Mouse (Mus musculus) embryonic stem cell, embryonic (primary cell): ENCODE results near the gene Ccdc124.

Source experiments
- CTCF ChIA-PET, 4 experiments: fragments of 300-600 bp in 2 of 4; fragments of 350-600 bp in 2 of 4; sonication (Branson Sonifier 250); formaldehyde crosslinking; loops; one replicate each; lab custom pipeline; 2022; ENCODE audit warnings: inconsistent platforms in 2 of 4; lab: Charles Lee
- POLR2A ChIA-PET, 4 experiments: fragments of 300-600 bp in 2 of 4; fragments of 350-600 bp in 2 of 4; sonication (Branson Sonifier 250); formaldehyde crosslinking; loops; one replicate each; lab custom pipeline; 2022; ENCODE audit warnings: antibody characterized with exemption in 4 of 4, inconsistent platforms in 1 of 4; lab: Charles Lee

The Ccdc124 gene

DNA sequence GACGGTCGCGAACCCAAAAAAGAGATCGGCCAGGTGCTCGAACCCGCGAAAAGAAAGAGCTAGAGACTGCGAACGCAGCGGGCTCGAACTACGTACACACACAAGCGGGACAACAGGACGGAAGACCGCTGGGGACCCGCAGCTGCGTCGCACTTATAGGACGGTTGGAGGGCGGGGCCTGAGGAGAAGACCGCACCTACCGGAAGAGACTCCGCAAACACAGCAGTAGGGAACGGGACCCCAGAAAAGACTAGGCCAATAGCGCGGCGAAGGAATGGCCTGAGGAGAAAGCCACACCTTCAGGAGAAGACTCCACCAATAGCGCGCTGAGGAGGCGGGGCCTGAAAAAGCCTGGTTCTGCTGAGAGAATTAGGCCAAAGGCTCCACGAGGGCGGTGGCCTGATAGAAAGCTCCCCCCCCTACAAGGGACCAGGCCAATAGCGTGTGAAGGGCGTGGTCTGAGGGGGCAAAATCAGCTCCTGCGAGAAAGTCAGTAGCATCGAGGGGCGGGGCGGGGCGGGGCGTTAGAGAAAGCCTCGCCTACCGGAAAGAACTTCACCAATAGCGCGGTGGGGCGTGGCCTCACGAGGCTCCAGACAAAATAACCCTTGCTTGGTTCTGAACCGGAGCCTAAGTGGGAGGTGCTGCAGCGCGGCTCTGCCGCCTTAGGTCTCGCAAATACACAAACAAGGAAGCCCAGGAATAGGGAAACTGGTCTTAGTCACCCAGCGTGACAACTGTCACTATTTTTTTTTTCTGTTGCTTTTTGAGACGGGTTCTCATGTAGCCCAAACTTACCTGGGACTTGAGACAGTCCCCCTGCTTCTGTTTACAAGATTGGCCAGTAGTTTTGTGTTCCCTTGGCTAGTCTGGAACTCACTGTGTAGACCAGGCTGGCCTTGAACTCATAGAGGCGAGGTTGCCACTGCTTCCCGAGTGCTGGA is 34.1 kb downstream of the Ccdc124 start, which contains the start of gene Arrdc2:
Gene Arrdc2 (minus strand): TSS at position 313 of the 944 bp plus-strand sequence.
- ChIA-PET POLR2A (interaction anchor here (0.5 to 12.1 kb wide), 277 partner anchors 8 to 1017 kb away, joined by 3 to 391 read pairs (median 5); partner anchors contain the start of genes Lsm4 (in 4 of the 4), Mpv17l2 (in 4 of the 4), Gm3336 (in 3 of the 4) and Iqcn (in 3 of the 4)), CTCF (interaction anchor here (0.6 to 6.6 kb wide), 85 partner anchors 9 to 682 kb away, joined by 3 to 92 read pairs (median 6); partner anchors contain the start of genes Gm3336 (in 3 of the 4), Lsm4 (in 2 of the 4), Jund (in 1 of the 4) and Klhl26 (in 1 of the 4))

DNA sequence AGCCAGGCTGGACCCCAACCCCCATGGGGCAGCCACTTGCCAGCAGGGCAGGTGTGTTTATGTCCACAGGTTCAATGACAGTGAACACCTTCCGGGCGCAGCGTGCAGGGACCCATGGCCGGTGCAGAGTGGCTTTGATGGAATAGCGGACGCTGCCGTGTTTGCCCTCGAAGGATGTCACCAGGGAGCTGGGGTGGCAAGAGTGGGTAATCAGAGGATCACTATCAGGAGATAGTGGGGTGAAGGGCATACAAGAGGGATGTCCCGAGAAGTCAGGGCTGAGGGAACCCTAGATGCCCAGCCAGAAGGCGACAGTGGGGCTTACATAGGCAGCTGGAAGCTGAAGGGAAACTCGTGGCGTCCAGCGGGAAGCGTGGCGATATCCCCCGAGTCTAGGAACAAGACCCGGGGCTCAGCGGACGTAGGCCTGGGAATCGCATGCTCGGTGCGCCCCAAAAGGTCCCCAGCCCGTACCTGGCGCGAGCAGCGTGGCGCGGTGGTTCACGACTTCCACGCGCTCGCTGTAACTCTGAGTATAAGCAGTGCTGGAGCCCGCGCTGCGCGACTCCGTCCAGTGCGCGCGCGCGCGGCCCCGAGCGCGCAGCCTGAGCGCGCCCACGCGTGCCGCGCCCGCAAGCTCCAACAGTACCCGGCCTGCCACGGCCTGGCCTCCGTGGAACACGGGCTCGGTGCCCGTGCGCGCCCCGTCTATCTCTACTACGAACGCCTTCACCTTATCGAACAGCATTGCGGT is 34.9 kb downstream of the Ccdc124 start:
- ChIA-PET CTCF (interaction anchor here (0.5 to 6.6 kb wide), 72 partner anchors 10 to 683 kb away, joined by 3 to 92 read pairs (median 6); partner anchors contain the start of genes Gm3336 (in 2 of the 4), Jund (in 1 of the 4), Klhl26 (in 1 of the 4) and Lsm4 (in 1 of the 4)), POLR2A (interaction anchor here (0.6 to 12.1 kb wide), 243 partner anchors 10 to 1016 kb away, joined by 3 to 391 read pairs (median 6); partner anchors contain the start of genes Lsm4 (in 4 of the 4), Mpv17l2 (in 4 of the 4), Gm3336 (in 3 of the 4) and Iqcn (in 3 of the 4))

DNA sequence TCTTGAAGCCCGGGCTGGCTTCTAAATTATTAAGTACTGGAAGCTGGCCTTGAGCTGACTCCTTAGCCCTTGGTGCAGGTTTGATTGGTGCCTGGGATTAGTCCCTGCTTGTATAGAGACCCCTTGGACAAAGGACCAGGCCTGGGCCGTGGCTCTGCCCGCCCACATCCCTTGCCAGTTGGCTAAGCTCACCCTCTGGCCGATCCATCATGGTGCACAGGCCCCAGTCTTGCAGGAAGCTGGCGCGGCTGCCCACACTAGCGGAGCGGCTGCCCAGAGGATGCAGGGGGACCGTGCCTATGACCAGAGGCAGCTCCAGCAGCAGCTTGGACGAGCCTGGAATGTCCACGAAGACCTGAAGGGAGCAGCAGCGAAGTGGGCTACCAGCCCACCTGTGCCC is 37.1 kb downstream of the Ccdc124 start:
- POLR2A ChIA-PET, result interaction anchor here in 3 of 4 experiments (0.9 to 4.8 kb wide), 25 partner anchors 8 to 331 kb away, joined by 3 to 36 read pairs (median 4); partner anchors contain the start of genes Jund (in 1 of the 3), Mast3 (in 1 of the 3), Mpv17l2 (in 1 of the 3) and Pik3r2 (in 1 of the 3)

DNA sequence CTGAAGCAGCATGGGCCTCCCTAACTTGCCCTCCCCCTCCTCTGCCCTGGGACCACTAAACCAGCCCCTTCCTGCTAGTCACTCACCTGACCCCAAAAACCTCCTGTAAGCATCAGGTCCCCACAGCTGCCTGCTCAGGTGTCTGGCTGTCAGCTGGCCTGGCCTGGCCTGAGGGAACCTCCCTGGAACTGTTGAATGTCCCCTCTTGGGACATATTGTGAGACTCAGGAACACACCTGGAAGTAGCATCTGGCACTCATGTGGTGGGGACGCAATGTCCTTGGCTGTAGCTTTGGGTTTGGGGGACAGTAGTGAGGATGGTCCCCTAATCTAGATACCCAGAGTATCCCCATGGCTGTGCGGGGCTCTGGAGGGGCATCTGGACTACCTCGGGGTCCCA is 39.7 kb downstream of the Ccdc124 start:
- POLR2A ChIA-PET, result interaction anchor here in 3 of 4 experiments (0.7 to 4.8 kb wide), 18 partner anchors 10 to 211 kb away, joined by 3 to 36 read pairs (median 4); partner anchors contain the start of genes Jund (in 3 of the 3), Pgpep1 (in 1 of the 3) and Rpl18a (in 1 of the 3)
- CTCF ChIA-PET, result interaction anchor here in 3 of 4 experiments (0.8 to 5.3 kb wide), 6 partner anchors 11 to 37 kb away, joined by 3 to 24 read pairs (median 11); no protein-coding TSS in a partner anchor

More for the DNA sequence above, 37.1 kb downstream of the Ccdc124 start:
- CTCF ChIA-PET, result interaction anchor here in 2 of 4 experiments (0.7 to 5.3 kb wide), 6 partner anchors 8 to 200 kb away, joined by 3 to 24 read pairs (median 4); partner anchors contain the start of gene Gm3336 (in 1 of the 2)

DNA sequence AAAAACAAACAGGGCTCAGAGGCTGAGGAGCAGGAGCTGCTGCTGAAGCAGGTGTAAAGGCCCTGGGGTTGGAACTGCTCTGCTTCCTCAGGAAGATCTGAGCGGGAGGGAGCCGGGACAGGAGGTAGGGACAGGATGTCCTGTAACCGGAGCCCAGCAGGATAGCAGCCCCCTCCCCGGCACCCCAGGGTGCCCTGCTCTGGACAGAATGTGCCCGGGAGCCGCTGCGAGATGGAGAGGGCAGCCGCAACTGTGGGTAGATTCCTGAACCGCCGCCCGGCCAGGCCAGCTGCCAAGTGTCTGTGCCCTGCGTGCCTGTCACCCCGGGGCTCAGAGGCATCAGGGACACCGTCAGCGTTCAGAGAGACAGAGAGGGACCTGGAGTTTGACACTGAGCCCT is 40.2 kb downstream of the Ccdc124 start:
- POLR2A ChIA-PET, result interaction anchor here in 3 of 4 experiments (0.7 to 4.8 kb wide), 20 partner anchors 9 to 224 kb away, joined by 3 to 36 read pairs (median 4); partner anchors contain the start of genes Jund (in 3 of the 3), Gm3336 (in 1 of the 3), Pgpep1 (in 1 of the 3) and Rpl18a (in 1 of the 3)
- CTCF ChIA-PET, result interaction anchor here in 3 of 4 experiments (0.8 to 5.3 kb wide), 6 partner anchors 11 to 36 kb away, joined by 3 to 24 read pairs (median 11); no protein-coding TSS in a partner anchor

DNA sequence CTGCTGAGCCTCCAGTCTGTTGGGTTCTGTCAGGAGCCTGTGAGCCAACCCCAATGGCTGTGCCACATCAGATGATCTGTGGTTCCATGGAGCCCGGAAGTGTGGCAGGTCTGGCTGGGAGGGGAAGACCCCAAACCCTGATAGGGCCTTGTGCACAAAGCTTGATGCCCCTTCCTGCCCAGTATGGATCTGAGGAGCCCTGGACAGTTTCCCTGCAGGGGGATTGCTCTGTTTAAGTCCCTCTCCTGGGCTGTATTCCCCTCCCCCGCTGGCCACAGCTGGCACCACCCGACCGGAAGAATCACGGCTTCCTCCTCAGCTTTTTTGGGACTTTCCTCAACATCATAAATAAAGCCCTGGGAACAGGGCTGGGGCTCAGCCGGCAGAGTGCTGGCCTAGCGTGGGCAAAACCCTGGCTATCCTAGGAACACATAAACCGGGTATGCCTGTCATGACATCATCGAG is 40.7 kb downstream of the Ccdc124 start:
- POLR2A ChIA-PET, result interaction anchor here in 2 of 4 experiments (0.7 to 4.8 kb wide), 19 partner anchors 9 to 223 kb away, joined by 3 to 36 read pairs (median 4); partner anchors contain the start of genes Jund (in 2 of the 2), Gm3336 (in 1 of the 2) and Pgpep1 (in 1 of the 2)
- CTCF ChIA-PET, result interaction anchor here in 3 of 4 experiments (0.8 to 5.3 kb wide), 5 partner anchors 11 to 12 kb away, joined by 7 to 24 read pairs (median 14); no protein-coding TSS in a partner anchor

DNA sequence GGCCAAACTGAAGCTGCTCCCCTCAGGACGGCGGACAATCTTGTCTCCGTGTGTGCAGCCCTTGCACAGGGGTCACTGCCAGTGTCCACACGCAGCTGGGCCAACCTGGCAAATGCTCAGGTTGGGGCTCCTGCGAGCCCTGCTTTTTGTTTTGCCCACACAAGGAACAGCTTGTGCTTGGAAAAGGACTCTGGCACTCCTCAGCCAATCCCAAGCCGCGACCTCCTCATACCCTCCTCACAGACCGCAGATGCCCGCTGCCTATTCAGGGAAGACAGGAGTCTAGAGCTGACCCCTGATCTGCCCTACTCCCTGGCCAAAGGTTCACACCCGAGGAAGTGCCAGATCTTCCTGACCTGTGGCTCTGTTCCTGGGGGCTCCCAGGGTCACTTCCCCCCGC is 41.4 kb downstream of the Ccdc124 start:
- CTCF ChIA-PET, result interaction anchor here in 3 of 4 experiments (0.9 to 5.3 kb wide), 6 partner anchors 9 to 69 kb away, joined by 3 to 24 read pairs (median 4); partner anchors contain the start of gene Mast3 (in 1 of the 3)
- POLR2A ChIA-PET, result interaction anchor here in 3 of 4 experiments (0.6 to 13.6 kb wide), 14 partner anchors 8 to 188 kb away, joined by 3 to 188 read pairs (median 4); partner anchors contain the start of genes Jund (in 2 of the 3), Arrdc2 (in 1 of the 3) and Gm3336 (in 1 of the 3)

DNA sequence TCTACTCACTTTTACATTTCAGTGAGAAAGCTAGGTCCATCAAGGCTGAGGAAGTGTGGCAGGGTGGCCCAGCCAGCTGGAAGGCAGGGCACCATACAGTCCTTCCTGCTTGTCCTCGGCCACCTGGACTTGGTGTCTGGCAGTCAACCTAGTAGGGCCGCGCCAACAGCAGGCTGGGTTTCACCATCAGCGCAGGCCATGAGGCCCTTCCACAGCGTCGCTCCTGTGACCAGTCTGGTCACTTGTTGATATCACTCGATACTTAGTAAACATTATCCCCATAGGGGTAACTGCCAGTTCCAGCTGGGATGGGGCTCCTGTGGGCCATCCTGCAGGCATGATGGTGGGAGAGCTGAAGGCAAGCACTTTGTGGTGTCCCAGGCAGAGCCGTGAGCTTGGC is 42.2 kb downstream of the Ccdc124 start:
- CTCF ChIA-PET, result interaction anchor here in 3 of 4 experiments (0.6 to 5.3 kb wide), 10 partner anchors 10 to 103 kb away, joined by 3 to 24 read pairs (median 3); partner anchors contain the start of genes Mast3 (in 1 of the 3) and Rpl18a (in 1 of the 3)
- POLR2A ChIA-PET, result interaction anchor here in 3 of 4 experiments (0.7 to 13.6 kb wide), 10 partner anchors 8 to 134 kb away, joined by 3 to 188 read pairs (median 4); partner anchors contain the start of genes Arrdc2 (in 2 of the 3), Jund (in 2 of the 3) and Mast3 (in 1 of the 3)

DNA sequence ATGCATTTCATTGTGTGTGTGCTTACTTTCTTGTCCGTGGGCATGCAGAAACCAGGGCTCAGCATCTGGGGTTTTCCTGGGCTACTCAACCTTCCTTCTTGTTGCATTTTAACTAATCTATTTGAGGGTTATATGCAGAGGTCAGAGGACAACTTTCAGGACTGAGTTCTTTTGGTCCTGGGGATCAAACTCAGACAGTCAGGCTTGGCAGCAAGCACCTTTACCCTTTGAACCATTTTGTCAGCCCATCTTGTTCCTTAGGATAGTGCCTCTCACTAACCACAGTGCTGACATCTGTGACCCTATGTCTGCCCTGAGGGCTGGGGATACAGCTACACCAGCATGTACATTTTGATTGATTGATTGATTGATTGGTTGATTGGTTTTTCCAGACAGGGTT is 45.9 kb downstream of the Ccdc124 start:
- ChIA-PET POLR2A (interaction anchor here in 3 of 4 experiments (0.7 to 15.6 kb wide), 18 partner anchors 8 to 129 kb away, joined by 3 to 391 read pairs (median 4); partner anchors contain the start of genes Arrdc2 (in 3 of the 3), Jund (in 2 of the 3), Mpv17l2 (in 1 of the 3) and Rpl18a (in 1 of the 3)), CTCF (interaction anchor here (0.9 to 3.6 kb wide), 8 partner anchors 12 to 65 kb away, joined by 3 to 16 read pairs (median 6); partner anchors contain the start of gene Arrdc2 (in 1 of the 4))

DNA sequence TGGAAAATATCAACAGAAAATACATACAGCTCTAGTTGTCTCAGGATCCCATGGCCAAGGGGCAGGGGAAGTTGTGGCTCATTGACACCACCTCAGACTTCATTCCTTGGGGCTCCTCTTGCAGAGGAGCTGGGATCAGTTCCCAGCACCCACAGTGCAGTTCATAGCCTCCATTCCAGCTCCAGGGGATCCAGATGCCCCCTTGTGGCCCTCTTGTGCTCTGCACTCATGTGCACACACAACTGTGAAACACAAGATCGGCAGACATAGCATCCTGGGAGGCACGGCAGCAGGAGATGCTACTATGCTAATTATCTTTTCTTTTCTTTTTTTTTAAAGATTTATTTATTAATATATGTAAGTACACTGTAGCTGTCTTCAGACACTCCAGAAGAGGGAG is 46.7 kb downstream of the Ccdc124 start:
- ChIA-PET POLR2A (interaction anchor here (0.7 to 15.6 kb wide), 17 partner anchors 10 to 129 kb away, joined by 3 to 391 read pairs (median 5); partner anchors contain the start of genes Arrdc2 (in 4 of the 4), Jund (in 2 of the 4) and Pik3r2 (in 1 of the 4)), CTCF (interaction anchor here in 3 of 4 experiments (0.6 to 3.6 kb wide), 15 partner anchors 8 to 109 kb away, joined by 3 to 14 read pairs (median 3); partner anchors contain the start of genes Arrdc2 (in 2 of the 3), Gm3336 (in 1 of the 3) and Mast3 (in 1 of the 3))

DNA sequence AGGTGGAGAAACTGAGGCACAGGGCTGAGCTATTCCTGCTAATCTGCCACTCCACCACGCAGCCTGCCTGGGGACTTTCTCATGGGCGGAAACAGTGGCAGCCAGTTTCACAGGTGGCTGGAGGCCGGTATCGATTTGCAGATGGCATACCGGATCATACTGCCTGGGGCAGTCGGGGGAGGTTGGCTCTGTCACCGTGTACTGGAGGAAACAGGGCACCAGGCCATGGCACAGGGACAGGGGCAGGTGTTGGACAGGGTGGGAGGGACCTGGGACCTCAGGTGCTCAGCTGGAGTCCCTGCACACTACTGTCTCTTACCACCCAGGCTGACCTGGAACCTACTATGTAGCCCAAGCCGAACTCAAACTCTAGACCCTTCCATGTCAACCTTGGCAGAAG is 47.9 kb downstream of the Ccdc124 start:
- POLR2A ChIA-PET, result interaction anchor here (0.8 to 15.6 kb wide), 19 partner anchors 8 to 195 kb away, joined by 3 to 391 read pairs (median 4); partner anchors contain the start of genes Arrdc2 (in 4 of the 4) and Jund (in 1 of the 4)

DNA sequence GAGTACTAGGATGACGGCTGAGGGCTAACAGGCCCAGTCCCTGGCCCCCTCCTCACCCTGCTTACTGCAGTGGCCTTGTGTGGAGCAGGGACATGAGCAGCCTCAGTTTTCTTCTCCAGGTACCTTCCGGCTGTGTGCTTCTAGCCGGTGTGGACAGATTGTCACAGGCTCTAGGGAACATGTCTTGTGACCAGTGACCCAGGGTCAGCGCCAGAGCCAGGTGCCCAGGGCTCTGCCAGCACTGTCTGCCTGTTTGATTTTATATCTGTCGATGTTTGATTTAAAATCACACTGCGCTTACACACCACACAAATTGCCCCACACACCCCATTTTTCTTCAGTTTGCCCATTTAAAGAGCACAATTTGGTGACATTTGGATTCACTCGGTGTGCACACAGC is 49.9 kb downstream of the Ccdc124 start:
- ChIA-PET POLR2A (interaction anchor here (0.6 to 15.6 kb wide), 12 partner anchors 10 to 70 kb away, joined by 3 to 391 read pairs (median 22); partner anchors contain the start of genes Arrdc2 (in 3 of the 4), Mpv17l2 (in 1 of the 4) and Rab3a (in 1 of the 4)), CTCF (interaction anchor here in 1 of 4 experiments (1.1 to 4.0 kb wide), 3 partner anchors 16 to 105 kb away, joined by 4 to 17 read pairs (median 5); partner anchors contain the start of genes Arrdc2 and Gm3336)

More for the DNA sequence above, 47.9 kb downstream of the Ccdc124 start:
- CTCF ChIA-PET, result interaction anchor here in 2 of 4 experiments (0.9 to 4.0 kb wide), 6 partner anchors 14 to 107 kb away, joined by 3 to 17 read pairs (median 4); partner anchors contain the start of genes Gm3336 (in 2 of the 2) and Arrdc2 (in 1 of the 2)

DNA sequence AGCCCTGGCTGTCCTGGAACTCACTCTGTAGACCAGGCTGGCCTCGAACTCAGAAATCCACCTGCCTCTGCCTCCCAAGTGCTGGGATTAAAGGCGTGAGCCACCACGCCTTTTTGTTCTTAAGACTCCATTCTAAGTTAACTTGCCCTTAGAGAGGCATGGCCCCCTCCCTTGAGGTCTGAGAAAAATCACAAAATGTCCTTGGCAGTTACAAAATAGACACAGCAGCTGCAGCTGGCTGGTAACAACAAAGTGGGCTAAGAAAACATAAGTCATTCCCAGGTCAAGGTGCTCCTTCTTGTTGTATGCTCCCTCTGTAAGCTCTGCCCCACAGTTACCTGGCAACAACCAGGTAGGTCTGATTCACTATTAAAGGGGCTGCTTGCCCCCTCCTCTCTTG is 51.1 kb downstream of the Ccdc124 start:
- POLR2A ChIA-PET, result interaction anchor here (0.8 to 15.6 kb wide), 24 partner anchors 12 to 295 kb away, joined by 3 to 391 read pairs (median 7); partner anchors contain the start of genes Arrdc2 (in 3 of the 4), Fkbp8 (in 1 of the 4), Kxd1 (in 1 of the 4) and Mast3 (in 1 of the 4)
- CTCF ChIA-PET, result interaction anchor here in 2 of 4 experiments (1.0 to 4.1 kb wide), 14 partner anchors 17 to 211 kb away, joined by 3 to 64 read pairs (median 4); partner anchors contain the start of genes Arrdc2 (in 2 of the 2), Gm3336 (in 2 of the 2), Map1s (in 1 of the 2) and Pde4c (in 1 of the 2)

DNA sequence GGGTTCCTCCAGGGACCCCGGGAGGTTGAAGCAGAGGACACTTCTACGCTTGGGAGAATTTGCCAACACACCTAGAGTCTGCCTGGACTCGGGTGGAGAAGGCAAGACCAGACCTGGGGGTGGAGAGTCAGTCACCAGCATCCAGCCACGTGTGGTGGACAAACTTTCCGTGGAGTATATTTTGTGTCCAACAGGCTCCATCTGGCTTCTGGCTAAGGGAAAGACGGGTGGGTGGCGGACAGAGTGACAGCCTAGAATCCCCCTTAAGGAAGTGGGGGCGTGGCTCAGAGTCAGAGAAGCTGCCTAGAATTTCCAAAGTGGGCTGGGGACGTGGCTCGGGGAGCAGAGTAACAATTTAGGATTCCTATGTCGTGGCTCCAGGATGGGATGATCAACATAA is 51.7 kb downstream of the Ccdc124 start:
- CTCF ChIA-PET, result interaction anchor here (0.7 to 4.1 kb wide), 34 partner anchors 12 to 549 kb away, joined by 3 to 64 read pairs (median 4); partner anchors contain the start of genes Arrdc2 (in 3 of the 4), Gm3336 (in 2 of the 4), Mast3 (in 2 of the 4) and Map1s (in 1 of the 4)
- POLR2A ChIA-PET, result interaction anchor here (0.6 to 15.6 kb wide), 42 partner anchors 12 to 450 kb away, joined by 3 to 391 read pairs (median 5); partner anchors contain the start of genes Arrdc2 (in 4 of the 4), Rpl18a (in 3 of the 4), Jund (in 2 of the 4) and Lsm4 (in 2 of the 4)
